Mouse (Mus musculus): ENCODE data around the gene Arhgap35. TPM values are rescaled to one million over a fixed set of nuclear protein-coding genes. Genes with fewer than 3 reads are reported as not detected.

The Arhgap35 gene
- polyA plus RNA-seq, 1 experiment from 2014 or later: 10.3 TPM

DNA sequence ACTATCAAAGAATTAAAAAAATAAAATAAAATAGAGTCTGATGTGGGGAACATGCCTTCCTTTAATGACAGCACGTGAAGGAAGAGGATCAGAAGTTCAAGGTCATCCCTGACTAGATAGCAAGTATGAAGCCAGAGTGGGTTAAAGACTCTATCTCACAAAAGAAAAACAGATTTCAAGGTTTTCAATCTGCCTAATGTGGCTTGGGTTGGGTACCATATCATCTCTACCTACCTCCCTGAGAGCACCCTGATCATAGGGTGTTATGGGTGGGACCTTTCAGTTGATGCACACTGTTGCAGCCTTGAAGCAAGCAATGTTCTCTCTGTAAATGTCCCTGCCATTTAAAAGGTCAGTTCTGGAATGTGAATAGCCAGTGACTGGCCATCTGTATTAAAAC lies 63.2 kb downstream of the Arhgap35 start:
- Histone ChIP-seq H3K9ac (ENCODE audit: low read depth, low read length) (no peak overlapping the region), H3K27me3 (ENCODE audit: insufficient read depth, low read length) (no peaks in the 10 kb centered on the region), H3K4me3 (replicated peaks; ENCODE audit: low read depth, low read length) (no peak overlapping the region), H3K4me2 (ENCODE audit: low read length) (no peak overlapping the region), H3K9me3 (replicated peaks; ENCODE audit: low read length) (no peaks in the 10 kb centered on the region), H3K4me1 (replicated peaks; ENCODE audit: insufficient read depth, low read length) (no peaks in the 10 kb centered on the region), H3K36me3 (ENCODE audit: insufficient read depth, low read length) (0 out of 2 replicates have a peak, but pooled peaks cover 8% of the 10 kb centered on the region), H3K27ac (no peak overlapping the region)
- no peak for DNase-seq (ENCODE audit: low spot score)
- TF ChIP-seq CTCF (IDR thresholded peaks at IDR 0.05; ENCODE audit: low read depth): no peak
- WGBS: 81% methylated on average over 1 of the region's 1 CpGs
- no peak for ATAC-seq (replicated peaks; ENCODE audit: low FRiP score, low read depth)

- no peaks in the 10 kb centered on the region for H3K9me3 ChIP-seq (replicated peaks; ENCODE audit: low read length)
- H3K4me3 ChIP-seq (replicated peaks; ENCODE audit: low read depth, low read length): no peak overlapping the region
- no peaks in the 10 kb centered on the region for H3K4me1 ChIP-seq (replicated peaks; ENCODE audit: insufficient read depth, low read length)
- DNase-seq (ENCODE audit: low spot score): no peak
- no peaks in the 10 kb centered on the region for H3K27me3 ChIP-seq (ENCODE audit: insufficient read depth, low read length)
- H3K4me2 ChIP-seq (ENCODE audit: low read length): no peak overlapping the region
- 81% methylated on average over 1 of the region's 1 CpGs for WGBS
- no peak overlapping the region for H3K9ac ChIP-seq (ENCODE audit: low read depth, low read length)
- no peak for TF ChIP-seq CTCF (IDR thresholded peaks at IDR 0.05; ENCODE audit: low read depth)
- H3K27ac ChIP-seq: no peak overlapping the region
- ATAC-seq (replicated peaks; ENCODE audit: low FRiP score, low read depth): no peak
- peaks cover 18% of the 10 kb centered on the region; the same call in 1 of the 2 replicates for H3K36me3 ChIP-seq (ENCODE audit: insufficient read depth, low read length)
Measured at GRCm38 (mm10) chr7:16549299-16549698, 65.5 kb downstream of the Arhgap35 start.

DNA sequence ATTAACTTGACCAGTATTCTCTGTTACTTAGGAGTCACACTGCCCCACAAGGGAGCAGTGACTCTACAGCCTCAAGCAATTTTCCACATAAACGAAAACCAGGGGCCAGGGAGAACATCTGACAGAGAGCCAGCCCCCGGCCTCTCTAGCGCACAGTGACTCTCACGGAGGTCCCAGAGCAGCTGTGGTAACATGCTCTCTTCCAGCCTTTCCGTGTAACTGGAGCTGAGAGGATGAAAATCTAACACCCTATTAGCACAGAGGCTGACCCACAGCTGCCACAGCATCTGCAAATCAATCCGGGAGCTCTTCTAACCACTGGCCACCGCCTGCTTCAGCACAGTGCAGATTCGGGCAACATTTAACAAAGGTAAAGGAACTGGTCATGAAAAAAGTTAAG lies 70.0 kb downstream of the Arhgap35 start:
- peak; percentile 74 for DNase-seq (ENCODE audit: low spot score)
- peaks cover 28% of the 10 kb centered on the region; the same call in 1 of the 2 replicates for H3K36me3 ChIP-seq (ENCODE audit: insufficient read depth, low read length)

DNA sequence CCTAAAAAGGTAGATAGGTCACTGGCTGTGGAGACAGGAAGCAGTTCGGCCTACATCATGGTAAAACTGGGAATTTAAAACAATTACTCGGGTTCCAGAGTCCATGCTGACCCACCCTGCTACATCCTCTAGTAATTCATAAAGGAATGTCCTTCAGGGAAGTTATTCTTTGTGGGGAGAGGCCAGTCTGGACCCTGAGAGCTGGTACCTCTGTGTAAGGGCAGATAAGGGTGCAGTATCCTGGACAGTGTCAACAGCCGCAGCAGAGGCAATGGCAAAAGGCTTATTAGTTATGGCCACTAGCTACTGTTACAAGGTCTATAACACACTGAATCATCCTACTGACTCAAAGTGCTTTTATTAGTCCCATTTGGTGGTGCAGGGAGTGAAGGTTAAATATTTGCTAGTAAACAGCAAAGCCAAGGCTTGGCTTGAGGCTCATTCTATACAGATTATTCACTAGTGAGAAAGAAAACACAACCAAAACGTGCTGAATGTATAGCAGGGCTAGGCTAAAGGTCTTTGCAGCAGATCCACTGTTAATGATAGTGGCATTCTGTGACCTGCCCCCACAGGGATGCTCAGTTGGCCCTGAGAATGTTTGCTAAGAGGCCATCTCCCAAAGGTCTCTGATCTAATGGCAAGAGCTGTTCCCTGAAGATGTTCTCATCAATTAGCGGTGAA lies 77.4 kb downstream of the Arhgap35 start:
- H3K27ac ChIP-seq: 0 out of 2 replicates have a peak overlapping the region, but pooled peaks have one; percentile 4
- H3K4me1 ChIP-seq (replicated peaks; ENCODE audit: insufficient read depth, low read length): no peaks in the 10 kb centered on the region
- H3K4me3 ChIP-seq (replicated peaks; ENCODE audit: low read depth, low read length): no peak overlapping the region
- no peaks in the 10 kb centered on the region for H3K27me3 ChIP-seq (ENCODE audit: insufficient read depth, low read length)
- 0 out of 2 replicates have a peak, but pooled peaks cover 9% of the 10 kb centered on the region for H3K36me3 ChIP-seq (ENCODE audit: insufficient read depth, low read length)
- H3K4me2 ChIP-seq (ENCODE audit: low read length): no peak overlapping the region
- H3K9ac ChIP-seq (ENCODE audit: low read depth, low read length): no peak overlapping the region
- no peaks in the 10 kb centered on the region for H3K9me3 ChIP-seq (replicated peaks; ENCODE audit: low read length)
- peak; percentile 8 for DNase-seq (ENCODE audit: low spot score)
- TF ChIP-seq CTCF (IDR thresholded peaks at IDR 0.05; ENCODE audit: low read depth): no peak
- WGBS: 71% methylated on average over 5 of the region's 5 CpGs
- ATAC-seq (replicated peaks; ENCODE audit: low FRiP score, low read depth): no peak

More for the DNA sequence above, 70.0 kb downstream of the Arhgap35 start:
- Histone ChIP-seq H3K27ac (no peak overlapping the region), H3K9me3 (replicated peaks; ENCODE audit: low read length) (no peaks in the 10 kb centered on the region), H3K9ac (ENCODE audit: low read depth, low read length) (no peak overlapping the region), H3K27me3 (ENCODE audit: insufficient read depth, low read length) (no peaks in the 10 kb centered on the region), H3K4me2 (ENCODE audit: low read length) (no peak overlapping the region), H3K4me1 (replicated peaks; ENCODE audit: insufficient read depth, low read length) (no peaks in the 10 kb centered on the region), H3K4me3 (replicated peaks; ENCODE audit: low read depth, low read length) (no peak overlapping the region)
- 37% methylated on average over 8 of the region's 8 CpGs for WGBS
- peak; percentile 25; the same call in 1 of the 2 replicates for ATAC-seq (replicated peaks; ENCODE audit: low FRiP score, low read depth)
- TF ChIP-seq CTCF (IDR thresholded peaks at IDR 0.05; ENCODE audit: low read depth): no peak

DNA sequence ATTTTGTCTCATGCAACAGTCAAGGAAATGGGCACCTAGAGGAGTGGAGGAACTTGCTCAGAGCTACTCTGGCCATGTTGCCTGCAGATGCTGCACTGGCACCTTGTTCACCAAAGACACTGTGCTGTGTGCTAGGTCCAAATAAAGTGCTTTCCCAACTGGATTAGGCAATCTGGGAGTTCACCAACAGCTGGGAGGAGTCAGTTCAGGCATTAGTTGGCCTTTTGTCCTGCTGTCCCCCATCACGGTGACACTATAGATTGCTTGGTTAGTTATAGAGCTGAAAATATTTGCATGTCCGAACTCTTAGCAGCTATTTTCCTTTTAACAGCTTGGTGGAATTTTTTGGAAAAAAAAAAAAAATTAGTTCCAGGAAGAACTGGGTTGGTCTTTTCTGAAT lies 88.8 kb downstream of the Arhgap35 start:
- Histone ChIP-seq H3K27me3 (ENCODE audit: insufficient read depth, low read length) (no peaks in the 10 kb centered on the region), H3K27ac (no peak overlapping the region), H3K36me3 (ENCODE audit: insufficient read depth, low read length) (0 out of 2 replicates have a peak, but pooled peaks cover 4% of the 10 kb centered on the region), H3K9me3 (replicated peaks; ENCODE audit: low read length) (no peaks in the 10 kb centered on the region), H3K4me3 (replicated peaks; ENCODE audit: low read depth, low read length) (no peak overlapping the region), H3K4me2 (ENCODE audit: low read length) (no peak overlapping the region), H3K4me1 (replicated peaks; ENCODE audit: insufficient read depth, low read length) (no peaks in the 10 kb centered on the region), H3K9ac (ENCODE audit: low read depth, low read length) (no peak overlapping the region)
- WGBS: 69% methylated on average over 2 of the region's 2 CpGs
- no peak for TF ChIP-seq CTCF (IDR thresholded peaks at IDR 0.05; ENCODE audit: low read depth)
- ATAC-seq (replicated peaks; ENCODE audit: low FRiP score, low read depth) (no peak), DNase-seq (ENCODE audit: low spot score) (peak; percentile 49)

- ATAC-seq (replicated peaks; ENCODE audit: low FRiP score, low read depth) (no peak), DNase-seq (ENCODE audit: low spot score) (no peak)
- 0 out of 2 replicates have a peak, but pooled peaks cover 4% of the 10 kb centered on the region for H3K36me3 ChIP-seq (ENCODE audit: insufficient read depth, low read length)
- TF ChIP-seq CTCF (IDR thresholded peaks at IDR 0.05; ENCODE audit: low read depth): no peak
- no peaks in the 10 kb centered on the region for H3K9me3 ChIP-seq (replicated peaks; ENCODE audit: low read length)
- no peak overlapping the region for H3K9ac ChIP-seq (ENCODE audit: low read depth, low read length)
- H3K4me2 ChIP-seq (ENCODE audit: low read length): no peak overlapping the region
- no peaks in the 10 kb centered on the region for H3K27me3 ChIP-seq (ENCODE audit: insufficient read depth, low read length)
- H3K4me1 ChIP-seq (replicated peaks; ENCODE audit: insufficient read depth, low read length): no peaks in the 10 kb centered on the region
- H3K27ac ChIP-seq: no peak overlapping the region
- 81% methylated on average over 3 of the region's 3 CpGs for WGBS
- no peak overlapping the region for H3K4me3 ChIP-seq (replicated peaks; ENCODE audit: low read depth, low read length)
Measured at GRCm38 (mm10) chr7:16525448-16525847, 89.3 kb downstream of the Arhgap35 start.

All from kidney, postnatal 0 days (tissue).